Mouse (Mus musculus) neural tube, embryonic 15.5 days (tissue): Measurements from ENCODE around the gene Ucp3. TPM values are rescaled to one million over a fixed set of nuclear protein-coding genes. Genes with fewer than 3 reads are reported as not detected.
"Not testable (repeated sequence)": the region's sequence is repeated elsewhere in the genome, so short reads cannot be mapped to it uniquely, and the experiment has no call there.

Experiments used
- ATAC-seq: fragments of 200-750 bp; cut with Nextera tagmentation; 2 replicates; pipeline ENCODE4 v1.8.0; 2017; ENCODE audit warnings: mild to moderate bottlenecking, moderate TSS enrichment, moderate library complexity; ENCODE audit not compliant: low FRiP score
- H3K27ac ChIP-seq: fragments of 300-500 bp; sonication (generic); replicated peaks from 2 replicates; pipeline ENCODE4 v1.5.1; 2015; ENCODE audit warnings: mild to moderate bottlenecking, inconsistent platforms
- H3K27me3 ChIP-seq: fragments of 300-500 bp; sonication (generic); replicated peaks from 2 replicates; pipeline ENCODE4 v1.6.1; 2015; ENCODE audit warnings: inconsistent platforms
- H3K36me3 ChIP-seq: fragments of 300-500 bp; sonication (generic); 2 replicates; pipeline ENCODE4 v1.6.1; 2015; ENCODE audit warnings: inconsistent platforms
- H3K4me1 ChIP-seq: fragments of 300-500 bp; sonication (generic); 2 replicates; pipeline ENCODE4 v1.6.1; 2015; ENCODE audit warnings: inconsistent platforms
- H3K4me2 ChIP-seq: fragments of 300-500 bp; sonication (generic); 2 replicates; pipeline ENCODE4 v1.6.1; 2015; ENCODE audit warnings: inconsistent platforms, mild to moderate bottlenecking, moderate library complexity
- H3K4me3 ChIP-seq: fragments of 300-500 bp; sonication (generic); replicated peaks from 2 replicates; pipeline ENCODE4 v1.5.1; 2015; ENCODE audit warnings: mild to moderate bottlenecking, inconsistent platforms
- H3K9ac ChIP-seq: fragments of 300-500 bp; sonication (generic); replicated peaks from 2 replicates; pipeline ENCODE4 v1.6.1; 2015; ENCODE audit warnings: mild to moderate bottlenecking, inconsistent platforms
- H3K9me3 ChIP-seq: fragments of 300-500 bp; sonication (generic); replicated peaks from 2 replicates; pipeline ENCODE4 v1.6.1; 2016; ENCODE audit warnings: inconsistent platforms
- WGBS: fragments of 180-500 bp; shearing (Covaris S2); methylation state at CpG from one replicate; pipeline ENCODE4 v1.1.7; 2015; ENCODE audit warnings: mixed read lengths; 5-methylcytosine and 5-hydroxymethylcytosine counted together
- polyA plus RNA-seq: library from polyadenylated mRNA; unstranded; fragments of >200 nt; fragmentation: Nextera tagmentation; extraction: Ambion mirVana; gene quantifications from 2 replicates; pipeline ENCODE4 v1.2.1, GENCODE M21; 2015

Gene Ucp3
- polyA plus RNA-seq, 1 experiment from 2014 or later: not detected

DNA sequence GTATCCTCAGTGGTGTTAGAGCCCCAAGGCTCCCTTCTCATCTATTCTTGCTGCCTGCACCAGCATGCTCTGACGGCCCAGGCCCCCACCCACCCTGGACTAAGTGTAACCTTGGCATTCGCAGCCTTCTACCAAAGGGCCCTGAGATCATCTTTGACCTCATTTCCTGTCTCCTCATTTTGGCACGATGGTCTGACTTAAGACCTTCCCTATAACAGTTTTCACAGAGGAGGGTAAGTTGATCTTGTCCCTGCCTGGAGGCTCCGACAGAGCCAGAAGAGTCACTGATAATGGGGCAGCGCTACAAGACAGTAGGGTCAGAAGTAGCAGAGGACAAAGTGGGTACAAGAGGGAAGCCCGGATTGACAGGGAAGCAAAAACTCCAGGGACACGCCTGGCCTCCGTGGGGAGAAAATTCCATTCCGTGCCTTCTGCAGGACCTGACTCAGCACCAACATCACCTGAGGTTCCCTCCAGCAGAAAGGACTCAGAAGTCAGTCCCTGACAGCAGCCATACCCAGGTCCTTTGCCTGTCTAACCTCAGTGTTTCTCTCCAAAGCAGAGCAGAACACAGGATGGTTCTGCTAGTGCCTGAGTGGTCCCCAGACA, 1.2 kb downstream of the Ucp3 start:
- no peak for ATAC-seq
- Histone ChIP-seq H3K36me3 (peaks cover 13% of the 10 kb centered on the region; the same call in 1 of the 2 replicates), H3K4me1 (no peaks in the 10 kb centered on the region), H3K9ac (no peak overlapping the region), H3K27me3 (no peaks in the 10 kb centered on the region), H3K4me3 (no peak overlapping the region), H3K9me3 (no peaks in the 10 kb centered on the region), H3K4me2 (no peak overlapping the region), H3K27ac (no peak overlapping the region)
- 90% methylated on average over 9 of the region's 9 CpGs for WGBS

DNA sequence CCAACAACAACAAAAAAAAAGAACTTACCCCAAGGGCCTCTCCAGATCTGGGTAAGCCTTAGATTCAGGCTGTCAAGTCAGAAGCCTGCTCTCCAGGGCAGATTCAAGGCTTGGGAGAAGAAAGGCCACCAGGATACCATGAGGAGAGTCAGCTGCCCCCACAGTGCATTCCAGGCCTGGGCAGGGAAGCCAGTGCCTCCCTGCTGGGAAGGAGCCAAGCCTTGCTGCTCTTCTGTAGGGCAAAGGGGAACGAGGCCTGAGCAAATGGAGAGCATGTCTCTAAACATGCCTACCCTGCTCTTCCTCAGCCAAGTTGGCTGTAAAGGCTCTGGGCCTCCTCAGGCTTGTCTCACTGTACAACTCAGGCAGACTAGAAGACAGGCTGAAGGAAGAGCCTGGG, 1.9 kb downstream of the Ucp3 start:
- 60% methylated on average over 1 of the region's 1 CpGs for WGBS

DNA sequence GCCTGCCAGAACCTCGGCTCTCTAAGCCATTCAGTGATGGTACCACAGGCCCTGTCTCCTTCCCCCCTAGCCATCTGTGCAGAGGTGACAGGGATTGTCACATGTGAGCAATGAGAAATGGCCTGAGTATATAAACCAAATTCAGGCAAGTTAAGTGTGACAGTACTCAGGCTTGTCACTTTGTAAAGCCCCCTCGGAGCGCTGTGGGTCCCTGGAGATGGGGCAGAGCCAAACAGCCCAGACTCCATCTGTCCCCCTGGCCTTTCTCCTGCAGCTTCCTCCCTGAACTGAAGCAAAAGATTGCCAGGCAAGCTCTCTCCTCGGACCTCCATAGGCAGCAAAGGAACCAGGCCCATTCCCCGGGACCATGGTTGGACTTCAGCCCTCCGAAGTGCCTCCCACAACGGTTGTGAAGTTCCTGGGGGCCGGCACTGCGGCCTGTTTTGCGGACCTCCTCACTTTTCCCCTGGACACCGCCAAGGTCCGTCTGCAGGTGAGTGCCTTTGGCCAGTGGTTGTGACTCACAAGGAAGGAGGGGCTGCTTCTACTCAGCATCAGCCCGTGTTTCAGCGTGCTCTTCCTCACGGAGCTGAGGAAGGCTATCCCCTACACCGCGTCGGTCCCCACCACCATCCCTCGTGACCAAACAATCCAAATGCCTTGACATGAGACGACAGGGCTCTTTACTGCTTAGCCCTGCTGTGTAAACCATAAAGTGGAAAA, 6.5 kb downstream of the Ucp3 start:
- 74% methylated on average over 20 of the region's 20 CpGs for WGBS
- Histone ChIP-seq H3K4me1 (no peaks in the 10 kb centered on the region), H3K9ac (no peak overlapping the region), H3K36me3 (no peaks in the 10 kb centered on the region), H3K9me3 (no peaks in the 10 kb centered on the region), H3K4me3 (no peak overlapping the region), H3K27ac (no peak overlapping the region), H3K4me2 (no peak overlapping the region), H3K27me3 (no peaks in the 10 kb centered on the region)
- ATAC-seq: no peak

More for the DNA sequence above, 1.9 kb downstream of the Ucp3 start:
- Histone ChIP-seq H3K9me3 (no peaks in the 10 kb centered on the region), H3K4me2 (no peak overlapping the region), H3K4me3 (no peak overlapping the region), H3K27me3 (no peaks in the 10 kb centered on the region), H3K36me3 (peaks cover 6% of the 10 kb centered on the region; the same call in 1 of the 2 replicates), H3K4me1 (no peaks in the 10 kb centered on the region), H3K9ac (no peak overlapping the region), H3K27ac (no peak overlapping the region)
- ATAC-seq: no peak

DNA sequence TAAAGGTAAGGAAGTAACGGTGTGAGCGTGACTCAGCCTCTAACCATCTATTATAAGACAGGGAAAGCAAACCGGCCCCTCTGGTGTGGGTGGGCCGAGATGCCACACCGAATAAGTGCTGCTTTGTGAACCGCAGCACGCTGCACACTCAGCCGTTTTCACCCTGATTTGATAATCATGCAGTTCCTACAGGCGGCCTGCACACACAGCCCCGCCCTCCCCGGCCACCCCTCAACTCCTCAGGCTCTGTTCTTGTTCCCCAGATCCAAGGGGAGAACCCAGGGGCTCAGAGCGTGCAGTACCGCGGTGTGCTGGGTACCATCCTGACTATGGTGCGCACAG, 7.0 kb downstream of the Ucp3 start:
- no peak overlapping the region for H3K4me3 ChIP-seq
- H3K36me3 ChIP-seq: no peaks in the 10 kb centered on the region
- WGBS: 71% methylated on average over 15 of the region's 15 CpGs
- H3K27ac ChIP-seq: no peak overlapping the region
- H3K27me3 ChIP-seq: no peaks in the 10 kb centered on the region
- H3K4me2 ChIP-seq: no peak overlapping the region
- H3K4me1 ChIP-seq: no peaks in the 10 kb centered on the region
- H3K9ac ChIP-seq: no peak overlapping the region
- no peak for ATAC-seq
- H3K9me3 ChIP-seq: no peaks in the 10 kb centered on the region

DNA sequence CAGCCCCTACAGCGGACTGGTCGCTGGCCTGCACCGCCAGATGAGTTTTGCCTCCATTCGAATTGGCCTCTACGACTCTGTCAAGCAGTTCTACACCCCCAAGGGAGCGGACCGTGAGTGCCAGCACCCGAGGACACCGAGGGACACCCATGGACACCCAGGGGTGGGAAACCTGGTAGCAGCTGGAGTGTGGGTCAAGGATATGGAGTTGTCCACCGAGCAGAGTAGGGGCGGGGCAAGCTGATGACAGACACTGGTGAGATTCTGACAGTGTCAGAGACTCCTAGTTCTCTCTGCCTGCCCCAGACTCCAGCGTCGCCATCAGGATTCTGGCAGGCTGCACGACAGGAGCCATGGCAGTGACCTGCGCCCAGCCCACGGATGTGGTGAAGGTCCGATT, 7.4 kb downstream of the Ucp3 start:
- Histone ChIP-seq H3K36me3 (no peaks in the 10 kb centered on the region), H3K27ac (no peak overlapping the region), H3K4me2 (no peak overlapping the region), H3K9me3 (no peaks in the 10 kb centered on the region), H3K27me3 (no peaks in the 10 kb centered on the region), H3K4me1 (no peaks in the 10 kb centered on the region), H3K4me3 (no peak overlapping the region), H3K9ac (no peak overlapping the region)
- ATAC-seq: no peak
- 87% methylated on average over 17 of the region's 17 CpGs for WGBS

DNA sequence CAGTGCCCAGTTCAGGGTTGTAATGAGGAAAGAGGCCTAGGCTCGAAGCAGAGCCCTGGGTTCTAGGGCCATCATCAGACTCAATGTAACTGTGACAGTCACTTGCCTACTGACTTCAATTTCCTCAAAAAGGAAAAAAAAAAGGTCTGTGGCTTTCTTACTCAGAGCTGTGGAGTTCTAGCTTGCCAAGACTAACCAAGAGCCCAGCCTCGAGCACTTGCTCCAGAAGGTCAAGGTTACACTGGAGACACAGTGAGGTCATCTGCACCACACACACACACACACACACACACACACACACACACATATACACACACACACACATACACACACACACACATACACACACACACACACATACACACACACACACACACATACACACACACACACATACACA, 9.3 kb downstream of the Ucp3 start:
- not testable (repeated sequence) for H3K4me1 ChIP-seq, H3K4me3 ChIP-seq, ATAC-seq, H3K4me2 ChIP-seq, H3K27me3 ChIP-seq, H3K9ac ChIP-seq, H3K36me3 ChIP-seq, H3K9me3 ChIP-seq, H3K27ac ChIP-seq
- WGBS: 84% methylated on average over 2 of the region's 2 CpGs

DNA sequence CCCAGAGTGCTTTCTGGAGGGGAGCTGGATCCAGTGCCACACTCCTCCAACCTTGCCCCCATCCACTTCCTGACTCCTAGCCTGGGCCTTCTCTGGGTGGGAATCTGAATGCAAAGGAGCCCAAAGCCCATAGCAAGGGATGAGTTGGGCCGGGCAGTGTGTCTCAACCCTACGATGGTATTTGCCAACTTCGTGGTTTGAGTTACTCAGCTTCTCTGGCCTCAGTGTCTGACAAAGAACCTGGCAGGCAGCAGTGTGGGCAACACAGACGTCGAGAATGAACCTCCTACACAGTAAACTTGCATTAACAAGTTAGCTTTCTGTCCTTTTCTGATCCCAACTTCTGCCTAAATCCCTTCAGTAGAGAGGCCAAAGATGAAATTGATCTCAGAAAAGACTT, 11.7 kb downstream of the Ucp3 start:
- Histone ChIP-seq H3K4me3 (no peak overlapping the region), H3K9me3 (no peaks in the 10 kb centered on the region)
- 88% methylated on average over 5 of the region's 5 CpGs for WGBS

DNA sequence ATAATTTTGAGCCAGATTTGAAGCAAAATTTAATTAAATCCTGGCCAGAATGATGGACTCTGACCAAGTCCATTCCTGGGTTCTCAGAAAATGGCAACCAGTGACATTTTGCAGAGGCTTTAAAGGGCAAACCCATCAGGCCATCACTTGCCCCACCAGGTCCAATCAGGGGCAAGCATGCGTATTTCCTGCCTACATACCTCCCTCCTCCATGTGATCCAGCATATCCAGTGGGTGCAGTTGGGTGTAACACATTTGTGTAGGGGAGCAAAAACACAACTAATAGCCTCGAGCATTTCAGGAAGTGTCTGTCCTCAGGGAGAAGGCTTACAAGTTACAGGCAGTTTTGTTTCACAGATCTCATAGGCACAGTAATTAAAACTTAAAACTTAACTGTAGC, 14.5 kb downstream of the Ucp3 start:
- ATAC-seq: no peak
- Histone ChIP-seq H3K4me3 (no peak overlapping the region), H3K9ac (no peak overlapping the region), H3K4me2 (no peak overlapping the region), H3K27ac (no peak overlapping the region), H3K27me3 (no peaks in the 10 kb centered on the region), H3K9me3 (no peaks in the 10 kb centered on the region), H3K4me1 (peaks cover 2% of the 10 kb centered on the region; the same call in 1 of the 2 replicates), H3K36me3 (no peaks in the 10 kb centered on the region)
- WGBS: 75% methylated on average over 2 of the region's 2 CpGs

More for the DNA sequence above, 11.7 kb downstream of the Ucp3 start:
- Histone ChIP-seq H3K9ac (no peak overlapping the region), H3K4me1 (no peaks in the 10 kb centered on the region), H3K4me2 (no peak overlapping the region), H3K36me3 (no peaks in the 10 kb centered on the region), H3K27ac (no peak overlapping the region), H3K27me3 (no peaks in the 10 kb centered on the region)
- no peak for ATAC-seq

DNA sequence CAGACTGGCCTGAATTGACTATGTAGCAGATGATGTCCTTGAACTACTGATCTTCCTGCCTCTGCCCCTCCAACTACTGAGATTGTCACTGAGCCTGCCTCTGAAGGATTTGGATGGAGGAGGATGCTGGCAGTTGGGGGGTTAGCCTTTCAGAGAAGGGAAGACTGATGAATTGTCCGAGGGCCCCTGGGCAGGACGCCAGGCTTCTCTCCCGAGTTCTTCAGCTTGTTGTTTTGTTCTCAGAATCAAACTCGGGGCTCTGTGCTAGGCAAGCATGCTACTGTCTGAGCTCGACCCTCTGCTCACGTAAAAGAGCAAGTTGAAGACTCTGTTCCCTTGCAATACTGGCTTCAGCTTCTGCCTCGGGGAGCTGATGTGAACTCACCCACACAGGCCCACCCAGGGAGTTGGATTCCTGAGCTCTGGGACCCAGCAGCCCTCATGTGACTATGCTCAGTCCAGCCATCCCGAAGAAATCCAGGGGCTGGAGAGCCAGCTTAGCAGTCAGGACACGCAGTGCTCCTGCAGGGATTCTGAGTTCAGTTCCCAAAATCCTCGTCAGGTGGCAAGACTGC, 15.8 kb downstream of the Ucp3 start:
- peak overlapping the region; percentile 70 for H3K27ac ChIP-seq

DNA sequence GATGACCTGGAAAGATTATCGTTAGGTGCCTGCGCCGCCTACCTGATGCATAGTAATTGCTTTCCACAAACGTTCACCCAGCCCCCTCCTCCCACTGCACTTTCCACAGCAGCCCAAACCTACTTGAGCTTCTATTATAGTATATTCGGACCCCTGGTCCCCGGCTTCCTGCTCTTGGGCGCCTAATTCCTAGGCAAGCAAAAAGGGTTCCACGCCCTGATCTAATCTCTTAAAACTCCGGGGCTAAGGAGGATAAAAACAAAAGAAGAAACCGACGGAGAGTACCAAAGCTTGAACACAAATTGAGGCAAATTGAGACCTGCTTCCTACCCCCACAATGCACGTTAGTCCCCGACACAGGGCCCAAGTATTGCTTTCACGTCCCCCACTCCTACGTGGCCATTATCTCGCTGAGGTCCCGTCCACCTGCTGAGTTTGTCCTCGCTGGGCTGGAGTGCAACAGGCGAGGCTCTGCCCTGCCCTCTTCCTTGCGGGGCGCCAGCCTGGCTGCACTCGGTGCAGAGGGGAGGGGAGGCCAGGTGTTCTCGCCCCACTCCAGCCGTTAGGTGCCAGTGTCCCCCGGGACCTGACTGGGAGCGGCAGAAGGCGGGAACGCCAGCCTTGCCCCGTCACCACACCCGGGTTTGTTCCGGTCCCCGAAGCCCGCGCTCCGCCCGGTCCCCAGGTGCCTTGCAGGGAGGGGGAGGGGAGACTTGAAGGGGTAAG, 19.8 kb downstream of the Ucp3 start:
- Histone ChIP-seq H3K36me3 (no peaks in the 10 kb centered on the region), H3K27ac (no peak overlapping the region), H3K9ac (peak overlapping the region; percentile 38), H3K4me1 (peaks cover 42% of the 10 kb centered on the region), H3K9me3 (no peaks in the 10 kb centered on the region), H3K4me2 (peak overlapping the region; percentile 83), H3K27me3 (peaks cover 6% of the 10 kb centered on the region; the same call in 1 of the 2 replicates), H3K4me3 (peak overlapping the region; percentile 42)
- no peak for ATAC-seq
- 4% methylated on average over 36 of the region's 36 CpGs for WGBS

More for the DNA sequence above, 15.8 kb downstream of the Ucp3 start:
- H3K4me3 ChIP-seq: no peak overlapping the region
- H3K27me3 ChIP-seq: peaks cover 6% of the 10 kb centered on the region; the same call in 1 of the 2 replicates
- H3K4me1 ChIP-seq: peaks cover 14% of the 10 kb centered on the region
- no peak overlapping the region for H3K9ac ChIP-seq
- H3K9me3 ChIP-seq: no peaks in the 10 kb centered on the region
- no peaks in the 10 kb centered on the region for H3K36me3 ChIP-seq
- ATAC-seq: peak; percentile 53
- WGBS: 31% methylated on average over 10 of the region's 10 CpGs
- no peak overlapping the region for H3K4me2 ChIP-seq

DNA sequence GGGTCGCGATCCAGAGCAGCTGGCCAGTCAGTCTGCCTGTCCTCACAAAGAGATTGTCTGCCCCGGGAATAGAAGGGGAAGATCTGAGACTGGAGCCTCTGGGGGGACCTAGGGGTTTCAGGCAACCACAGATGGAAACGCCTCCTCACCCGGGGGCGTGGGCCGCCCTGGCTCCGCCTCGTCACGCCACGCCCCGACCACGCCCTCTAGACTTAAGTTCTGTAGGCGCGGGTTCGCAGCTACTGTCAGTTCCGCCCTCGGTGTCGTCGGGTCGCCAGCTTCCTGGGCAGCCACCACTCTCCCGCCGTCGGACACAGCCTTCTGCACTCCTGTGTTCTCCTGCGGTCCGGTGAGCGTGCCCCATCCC, 20.3 kb downstream of the Ucp3 start, which contains the start of gene Ucp2:
Ucp2 (plus strand) TSS at position 221 of the 367 bp plus-strand sequence.
- Histone ChIP-seq H3K4me1 (peaks cover 42% of the 10 kb centered on the region), H3K27ac (peak within 1 kb of the TSS; percentile 41; the same call in 1 of the 2 replicates), H3K4me3 (peak within 1 kb of the TSS; percentile 42), H3K36me3 (no peaks in the 10 kb centered on the region), H3K27me3 (peaks cover 6% of the 10 kb centered on the region; the same call in 1 of the 2 replicates), H3K4me2 (peak within 1 kb of the TSS; percentile 83), H3K9ac (peak within 1 kb of the TSS; percentile 38), H3K9me3 (no peaks in the 10 kb centered on the region)
- 1% methylated on average over 27 of the region's 27 CpGs for WGBS
- 0 out of 2 replicates have a peak, but pooled peaks have one; percentile 15 for ATAC-seq
